Mouse (Mus musculus): ENCODE results near the gene Slc25a35. TPM values are rescaled to one million over a fixed set of nuclear protein-coding genes. Genes with fewer than 3 reads are reported as not detected.
"Not testable (repeated sequence)": the region's sequence is repeated elsewhere in the genome, so short reads cannot be mapped to it uniquely, and the experiment has no call there.

Gene Slc25a35
- polyA plus RNA-seq, 1 experiment: 5.7 TPM

GRCm38 (mm10) chr11:68957308-68957707 is 10.6 kb upstream of the Slc25a35 start, which contains the start of gene Arhgef15:
Gene Arhgef15 (minus strand): TSS chr11:68957480.
- Histone ChIP-seq H3K27ac (ENCODE audit: insufficient read depth, low read length) (no peak within 1 kb of the TSS), H3K4me3 (ENCODE audit: insufficient read depth, low read length) (no peak within 1 kb of the TSS), H3K4me1 (ENCODE audit: control insufficient read depth, insufficient read depth, low read length) (no peaks in the 10 kb centered on the region)
- TF ChIP-seq POLR2A (IDR thresholded peaks at IDR 0.05; ENCODE audit: low read depth, low read length) (no peak), CTCF (IDR thresholded peaks at IDR 0.05; ENCODE audit: borderline replicate concordance, insufficient read depth, low read length) (no peak)

DNA sequence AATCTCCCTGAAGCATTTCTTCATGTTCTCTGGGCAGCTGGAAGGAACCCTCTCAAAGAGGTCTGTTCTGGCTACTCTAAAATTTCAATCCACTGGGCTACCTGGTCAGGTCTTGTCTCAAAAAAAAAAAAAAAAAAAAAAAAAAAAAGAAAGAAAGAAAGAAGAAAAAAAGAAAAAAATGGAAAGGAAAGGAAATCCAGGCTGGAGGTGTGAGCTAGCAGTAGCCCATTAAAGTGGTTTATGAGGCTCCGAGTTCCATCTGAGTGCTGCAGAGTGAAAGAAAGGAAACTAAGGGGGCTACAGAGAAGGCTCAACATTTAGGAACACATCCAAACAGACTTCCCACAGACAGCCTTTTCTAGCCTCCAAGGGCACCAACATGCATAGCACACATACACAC is 10.0 kb upstream of the Slc25a35 start:
- Histone ChIP-seq H3K4me3 (ENCODE audit: insufficient read depth, low read length) (no peak overlapping the region), H3K4me1 (ENCODE audit: control insufficient read depth, insufficient read depth, low read length) (no peaks in the 10 kb centered on the region), H3K27ac (ENCODE audit: insufficient read depth, low read length) (no peak overlapping the region)
- TF ChIP-seq POLR2A (IDR thresholded peaks at IDR 0.05; ENCODE audit: low read depth, low read length) (no peak), CTCF (IDR thresholded peaks at IDR 0.05; ENCODE audit: borderline replicate concordance, insufficient read depth, low read length) (no peak)

DNA sequence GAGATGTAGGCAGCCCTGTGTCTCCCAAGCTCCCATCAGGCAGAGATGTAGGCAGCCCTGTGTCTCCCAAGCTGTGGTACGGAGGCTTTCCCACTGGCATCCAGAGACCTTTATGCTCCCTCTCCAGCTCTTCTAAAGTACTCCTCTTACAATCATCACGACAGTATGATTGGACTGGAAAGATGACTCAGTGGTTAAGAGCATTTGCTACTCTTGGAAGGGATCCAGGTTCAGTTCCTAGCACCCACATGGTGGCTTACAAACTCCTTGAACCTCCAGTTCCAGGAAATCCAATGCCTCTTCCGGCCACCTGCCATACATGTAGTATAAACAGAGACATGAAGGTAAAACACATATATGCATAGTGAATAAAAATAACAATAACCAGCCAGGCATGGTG is 6.3 kb upstream of the Slc25a35 start:
- Histone ChIP-seq H3K4me3 (ENCODE audit: insufficient read depth, low read length) (no peak overlapping the region), H3K4me1 (ENCODE audit: control insufficient read depth, insufficient read depth, low read length) (no peaks in the 10 kb centered on the region), H3K27ac (ENCODE audit: insufficient read depth, low read length) (no peak overlapping the region)
- TF ChIP-seq POLR2A (IDR thresholded peaks at IDR 0.05; ENCODE audit: low read depth, low read length): no peak
- TF ChIP-seq CTCF (IDR thresholded peaks at IDR 0.05; ENCODE audit: borderline replicate concordance, insufficient read depth, low read length): no peak

DNA sequence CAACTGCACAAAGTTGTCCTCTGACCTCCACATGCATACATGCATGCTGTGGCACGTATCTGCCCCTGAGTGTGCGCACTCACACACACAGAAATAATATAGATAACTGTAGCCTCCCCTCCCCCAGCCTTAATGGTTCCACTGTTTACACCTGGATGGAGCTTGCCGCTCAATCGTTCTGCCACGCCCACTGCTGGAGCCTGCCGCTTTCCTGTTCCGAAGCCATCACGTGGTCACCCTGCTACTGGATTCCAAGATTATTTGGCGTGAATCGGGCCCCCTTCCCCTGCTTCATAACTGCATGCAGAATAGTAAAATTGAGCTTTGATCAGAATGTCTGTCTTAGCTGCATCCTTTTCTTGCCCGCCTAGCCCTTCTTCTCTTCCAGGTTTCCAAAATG is 5.8 kb upstream of the Slc25a35 start:
- H3K4me3 ChIP-seq (ENCODE audit: insufficient read depth, low read length); H3K4me1 ChIP-seq (ENCODE audit: control insufficient read depth, insufficient read depth, low read length); H3K27ac ChIP-seq (ENCODE audit: insufficient read depth, low read length): not testable (repeated sequence)

DNA sequence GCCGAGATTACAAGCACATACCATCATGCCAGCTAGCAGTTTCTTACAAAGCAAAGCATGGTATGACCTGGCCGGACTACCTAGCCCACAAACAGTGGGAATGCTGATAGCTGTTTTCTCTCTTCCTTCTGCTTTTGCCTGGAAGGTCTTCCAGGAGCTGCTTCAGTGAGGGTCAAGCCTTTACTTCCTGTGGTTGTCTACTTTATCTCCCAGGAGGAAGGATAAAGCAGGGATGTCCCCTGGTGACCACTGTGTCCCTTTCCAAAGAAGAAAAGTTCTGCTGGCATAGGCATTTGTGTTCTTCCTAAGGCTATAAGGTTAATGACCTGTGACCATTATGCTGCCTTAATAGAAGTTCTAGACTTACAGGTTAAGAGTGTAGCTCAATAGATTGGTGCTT is 4.5 kb upstream of the Slc25a35 start:
- Histone ChIP-seq H3K4me1 (ENCODE audit: control insufficient read depth, insufficient read depth, low read length) (no peaks in the 10 kb centered on the region), H3K27ac (ENCODE audit: insufficient read depth, low read length) (no peak overlapping the region), H3K4me3 (ENCODE audit: insufficient read depth, low read length) (no peak overlapping the region)
- TF ChIP-seq POLR2A (IDR thresholded peaks at IDR 0.05; ENCODE audit: low read depth, low read length) (no peak), CTCF (IDR thresholded peaks at IDR 0.05; ENCODE audit: borderline replicate concordance, insufficient read depth, low read length) (no peak)

DNA sequence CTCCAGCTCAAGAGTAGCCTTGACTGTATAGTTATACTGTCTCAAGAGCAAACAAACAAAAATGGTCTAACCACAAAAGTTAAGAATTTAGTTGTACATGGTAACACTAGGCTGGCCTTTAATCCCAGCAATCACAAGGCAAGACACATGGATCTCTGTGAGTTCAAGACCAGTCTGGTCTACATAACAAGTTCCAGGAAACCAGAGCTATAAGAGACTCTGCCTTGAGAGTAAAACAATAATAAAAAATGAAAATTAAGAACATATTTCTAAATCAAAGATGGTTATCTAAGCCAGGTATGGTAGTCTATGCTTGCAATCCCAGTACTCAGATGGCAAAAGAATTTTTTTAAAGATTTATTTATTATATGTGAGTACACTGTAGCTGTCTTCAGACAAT is 2.9 kb upstream of the Slc25a35 start:
- Histone ChIP-seq H3K4me1 (ENCODE audit: control insufficient read depth, insufficient read depth, low read length) (no peaks in the 10 kb centered on the region), H3K4me3 (ENCODE audit: insufficient read depth, low read length) (no peak overlapping the region), H3K27ac (ENCODE audit: insufficient read depth, low read length) (no peak overlapping the region)
- no peak for TF ChIP-seq CTCF (IDR thresholded peaks at IDR 0.05; ENCODE audit: borderline replicate concordance, insufficient read depth, low read length)
- TF ChIP-seq POLR2A (IDR thresholded peaks at IDR 0.05; ENCODE audit: low read depth, low read length): no peak

DNA sequence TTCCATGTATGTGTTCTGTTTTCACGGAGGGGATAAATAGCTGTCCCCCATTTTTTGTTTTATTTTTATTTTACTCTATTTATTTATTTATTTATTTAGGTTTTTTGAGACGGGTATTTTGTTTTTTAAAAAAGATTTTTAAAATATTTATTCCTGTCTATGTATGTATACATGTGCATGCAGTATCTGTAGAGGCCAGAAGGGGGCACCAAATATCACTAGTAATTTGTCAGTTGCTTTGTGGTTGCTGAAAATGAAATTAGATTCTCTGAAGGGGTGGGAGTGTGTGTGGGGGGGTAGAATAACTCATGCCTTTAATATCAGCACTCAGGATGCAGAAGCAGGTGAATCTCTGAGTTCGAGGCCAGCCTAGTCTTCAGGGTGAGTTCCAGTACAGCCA is 2.1 kb upstream of the Slc25a35 start:
- H3K4me3 ChIP-seq (ENCODE audit: insufficient read depth, low read length): no peak overlapping the region
- H3K4me1 ChIP-seq (ENCODE audit: control insufficient read depth, insufficient read depth, low read length): no peaks in the 10 kb centered on the region
- TF ChIP-seq CTCF (IDR thresholded peaks at IDR 0.05; ENCODE audit: borderline replicate concordance, insufficient read depth, low read length) (no peak), POLR2A (IDR thresholded peaks at IDR 0.05; ENCODE audit: low read depth, low read length) (no peak)
- H3K27ac ChIP-seq (ENCODE audit: insufficient read depth, low read length): no peak overlapping the region

GRCm38 (mm10) chr11:68966554-68966953 is 1.4 kb upstream of the Slc25a35 start:
- TF ChIP-seq CTCF (IDR thresholded peaks at IDR 0.05; ENCODE audit: borderline replicate concordance, insufficient read depth, low read length) (no peak), POLR2A (IDR thresholded peaks at IDR 0.05; ENCODE audit: low read depth, low read length) (no peak)
- Histone ChIP-seq H3K4me1 (ENCODE audit: control insufficient read depth, insufficient read depth, low read length) (no peaks in the 10 kb centered on the region), H3K4me3 (ENCODE audit: insufficient read depth, low read length) (no peak overlapping the region), H3K27ac (ENCODE audit: insufficient read depth, low read length) (no peak overlapping the region)

DNA sequence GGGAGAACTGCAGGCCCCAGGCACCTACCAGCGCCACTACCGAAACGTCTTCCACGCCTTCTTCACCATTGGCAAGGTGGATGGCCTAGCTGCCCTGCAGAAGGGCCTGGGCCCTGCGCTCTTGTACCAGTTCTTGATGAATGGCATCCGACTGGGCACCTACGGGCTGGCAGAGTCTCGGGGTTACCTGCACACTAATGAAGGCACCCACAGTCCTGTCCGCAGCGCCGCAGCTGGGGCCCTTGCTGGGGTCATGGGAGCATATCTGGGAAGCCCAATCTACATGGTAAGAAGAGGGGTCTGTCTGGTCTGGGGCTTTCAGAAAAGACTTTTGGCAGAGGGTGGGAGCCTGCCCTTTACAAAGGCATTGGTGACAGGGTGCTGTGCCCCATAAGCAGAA is 821 bp downstream of the Slc25a35 start:
- Histone ChIP-seq H3K4me1 (ENCODE audit: control insufficient read depth, insufficient read depth, low read length) (0 out of 2 replicates have a peak, but pooled peaks cover 2% of the 10 kb centered on the region), H3K27ac (ENCODE audit: insufficient read depth, low read length) (no peak overlapping the region), H3K4me3 (ENCODE audit: insufficient read depth, low read length) (no peak overlapping the region)
- TF ChIP-seq CTCF (IDR thresholded peaks at IDR 0.05; ENCODE audit: borderline replicate concordance, insufficient read depth, low read length): no peak
- no peak for TF ChIP-seq POLR2A (IDR thresholded peaks at IDR 0.05; ENCODE audit: low read depth, low read length)

GRCm38 (mm10) chr11:68970232-68970631 is 2.3 kb downstream of the Slc25a35 start:
- TF ChIP-seq POLR2A (IDR thresholded peaks at IDR 0.05; ENCODE audit: low read depth, low read length): no peak
- no peak for TF ChIP-seq CTCF (IDR thresholded peaks at IDR 0.05; ENCODE audit: borderline replicate concordance, insufficient read depth, low read length)
- Histone ChIP-seq H3K4me1 (ENCODE audit: control insufficient read depth, insufficient read depth, low read length) (0 out of 2 replicates have a peak, but pooled peaks cover 2% of the 10 kb centered on the region), H3K27ac (ENCODE audit: insufficient read depth, low read length) (no peak overlapping the region), H3K4me3 (ENCODE audit: insufficient read depth, low read length) (no peak overlapping the region)

- H3K4me3 ChIP-seq (ENCODE audit: insufficient read depth, low read length): peak overlapping the region; percentile 31
- H3K4me1 ChIP-seq (ENCODE audit: control insufficient read depth, insufficient read depth, low read length); H3K27ac ChIP-seq (ENCODE audit: insufficient read depth, low read length): not testable (repeated sequence)
Observed at GRCm38 (mm10) chr11:68973250-68974058, 5.5 kb downstream of the Slc25a35 start.
